Mouse (Mus musculus) heart, postnatal 4 days (tissue): ENCODE measurements at regions not wholly inside any gene's neighbourhood (a gene's known extent, or its start where the extent isn't known, plus 50 kb on each side); places are given as distances from the start of the nearest gene placed in this dataset.

ENCODE experiments used
- DNase-seq: peaks from one replicate; pipeline ENCODE4 v3.0.0; 2021

DNA sequence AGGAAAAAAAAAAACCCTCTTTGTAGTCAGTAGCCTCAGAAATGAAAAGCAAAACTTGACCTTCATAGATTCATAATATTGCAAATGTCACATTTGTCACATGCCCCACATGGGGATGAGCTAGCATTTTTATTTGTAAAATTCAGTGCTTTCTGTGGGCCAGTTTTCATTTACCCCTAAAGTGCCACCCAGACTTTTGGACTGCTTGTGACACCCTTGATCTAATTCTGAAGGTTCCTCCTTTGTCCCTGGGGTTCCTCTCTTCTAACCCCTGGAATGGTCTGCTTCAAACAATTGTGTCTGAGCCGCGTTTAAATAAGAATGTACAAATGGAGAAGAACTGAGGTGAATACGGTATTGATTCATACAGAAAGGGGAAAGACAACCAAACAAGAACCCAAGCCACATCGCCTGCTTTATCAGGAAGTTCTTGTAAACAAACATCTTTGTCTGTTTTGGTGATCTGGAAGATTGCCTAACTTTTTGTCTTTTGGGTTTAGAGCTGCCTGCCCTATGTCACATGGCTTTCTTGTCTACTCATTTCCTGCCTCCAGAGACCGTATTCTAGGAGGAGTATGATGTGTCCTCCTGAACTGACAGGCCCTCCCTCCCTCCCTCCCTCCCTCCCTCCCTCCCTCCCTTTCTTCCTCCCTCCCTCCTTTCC is 203.1 kb upstream of the Gm9833 start:
- no peak for DNase-seq

DNA sequence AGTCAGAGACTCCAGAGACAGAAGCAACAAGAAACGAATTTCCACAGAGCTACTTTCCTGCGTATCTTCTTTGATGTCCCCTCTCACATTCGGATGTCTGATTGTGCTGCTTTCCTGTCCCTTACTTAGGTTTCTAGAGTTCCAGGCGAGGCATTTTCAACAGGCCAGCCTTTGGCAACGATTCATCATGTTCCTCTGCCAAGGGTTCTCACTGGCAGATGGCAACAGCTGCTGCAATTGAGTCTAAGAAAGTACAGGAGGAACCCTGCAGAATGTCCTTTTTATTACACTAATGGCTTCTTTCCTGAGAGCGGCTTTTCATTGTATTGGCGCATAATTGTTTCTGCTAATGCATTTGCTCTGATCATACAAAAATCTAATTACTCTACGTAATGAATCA is 202.3 kb upstream of the Gm9833 start:
- peak; percentile 71 for DNase-seq

DNA sequence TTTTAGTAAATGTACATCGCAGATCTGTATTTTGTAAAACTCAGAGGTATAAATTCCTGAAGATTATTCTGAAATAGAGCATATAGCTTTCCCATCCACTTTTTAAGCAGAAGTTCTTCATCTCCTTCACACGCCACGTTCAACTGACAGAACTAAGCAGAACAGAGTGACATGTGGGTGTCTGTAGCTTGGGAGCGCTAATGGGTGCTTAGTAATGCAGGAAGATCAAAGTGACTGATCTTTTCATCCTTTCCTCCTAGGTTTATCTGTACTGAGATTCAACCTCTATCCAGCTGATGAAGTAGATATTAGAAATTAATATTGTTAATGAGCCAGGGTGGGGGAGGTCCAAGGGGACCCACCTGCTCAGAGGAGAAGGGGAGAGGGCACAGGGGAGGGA is 201.8 kb upstream of the Gm9833 start:
- DNase-seq, result no peak

DNA sequence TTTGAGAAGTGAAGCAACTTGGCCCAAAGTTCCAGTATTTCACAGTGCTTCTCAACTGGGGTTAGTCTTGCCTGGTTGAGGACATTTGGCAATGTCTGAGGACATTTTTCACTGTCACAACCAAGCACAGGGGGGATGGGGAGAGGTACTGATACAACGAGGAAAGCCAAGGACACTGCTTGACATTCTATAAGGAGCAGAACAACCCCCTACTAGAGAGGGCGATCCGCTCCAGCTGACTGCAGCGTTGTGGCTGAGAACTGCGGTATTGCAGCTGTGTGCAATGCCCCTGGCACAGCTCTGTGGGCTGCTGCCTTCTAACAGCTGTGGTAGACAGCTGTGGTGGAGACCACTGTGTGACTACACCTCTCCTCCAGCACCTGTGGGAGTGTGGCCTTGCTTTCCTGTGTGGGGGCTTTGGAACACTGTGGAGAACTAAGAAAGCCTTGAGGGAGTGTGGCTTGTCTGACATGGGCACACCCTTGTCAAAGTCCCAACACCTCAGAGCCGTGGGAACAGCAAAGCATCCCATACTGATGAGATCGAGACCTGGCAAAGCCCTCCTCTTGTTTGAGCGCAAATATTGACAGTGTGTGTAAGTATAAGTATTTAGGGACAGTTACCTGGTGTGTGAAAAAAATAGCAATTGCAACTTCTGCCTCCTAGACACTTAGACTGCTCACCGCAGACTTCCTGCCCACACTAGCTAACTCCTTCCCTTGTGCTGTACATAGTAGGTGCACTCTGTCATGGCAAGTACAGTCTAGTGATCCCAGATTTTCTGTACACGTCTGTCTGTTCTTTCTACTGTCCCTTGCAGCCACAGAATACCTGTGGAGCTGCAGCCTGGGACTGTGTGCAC is 200.9 kb upstream of the Gm9833 start:
- no peak for DNase-seq

DNA sequence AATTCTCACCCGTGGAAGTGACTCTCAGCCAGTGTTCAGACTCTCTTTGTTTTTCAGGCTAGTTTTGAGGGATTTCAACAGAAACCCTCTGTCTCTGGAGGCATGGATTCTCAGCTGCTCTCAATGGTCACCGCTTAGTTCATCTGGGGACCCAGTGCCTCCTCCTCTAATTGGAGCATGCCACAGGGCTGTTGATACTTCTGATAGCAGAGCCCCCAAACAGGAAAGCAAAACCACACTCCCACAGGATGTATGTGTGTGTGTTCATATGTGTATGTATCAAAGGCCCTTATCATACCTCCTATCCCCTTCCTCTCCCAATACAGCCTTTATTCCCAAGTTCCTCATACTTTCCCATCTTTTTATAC is 200.3 kb upstream of the Gm9833 start:
- no peak for DNase-seq

DNA sequence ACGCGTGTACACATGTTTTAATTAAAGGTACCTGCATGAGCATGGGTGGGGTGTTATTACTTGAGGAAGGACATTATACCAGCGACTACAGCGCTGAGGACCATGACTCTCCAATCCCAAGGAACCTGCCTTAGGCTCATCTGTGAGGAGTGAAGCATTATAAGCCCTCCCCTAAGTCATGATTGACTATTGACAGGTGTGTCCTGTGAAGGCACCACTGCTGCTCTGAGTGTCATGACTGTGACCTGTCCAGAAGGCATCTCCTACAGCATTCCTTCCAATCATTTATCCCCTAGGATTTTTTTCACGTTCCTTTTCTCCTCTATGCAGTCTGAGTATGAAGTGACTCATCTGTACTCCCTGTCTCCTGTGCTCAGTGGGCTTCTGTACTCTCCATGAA is 199.9 kb upstream of the Gm9833 start:
- no peak for DNase-seq

DNA sequence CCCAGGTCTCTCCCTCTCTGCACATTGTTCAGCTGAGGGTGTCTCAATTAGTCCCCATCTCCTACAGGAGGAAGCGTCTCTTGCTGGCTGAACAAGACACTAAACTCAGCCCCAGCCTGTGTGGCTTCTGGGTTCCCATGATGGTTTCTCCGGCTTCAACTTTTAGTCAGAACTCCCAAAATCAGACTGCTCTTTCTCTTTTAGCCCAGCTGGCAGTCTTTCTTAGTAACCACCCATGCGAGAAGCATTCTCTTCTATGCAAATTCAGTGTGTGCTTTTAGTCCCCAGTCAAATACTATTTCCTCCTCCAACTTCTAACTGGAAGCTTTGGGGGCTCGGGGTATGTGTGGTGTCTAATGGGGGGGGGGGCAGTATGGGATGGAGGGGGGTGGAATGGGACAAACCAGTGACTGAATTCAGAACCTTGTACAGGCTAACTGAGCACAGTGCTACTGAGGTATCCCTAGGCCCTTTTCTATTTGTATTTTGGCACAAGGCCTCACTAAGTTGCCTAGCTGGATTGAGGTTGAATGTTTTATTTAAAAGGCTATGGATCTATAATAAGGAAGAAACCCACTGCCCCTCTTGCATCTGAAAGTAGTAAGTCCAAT is 194.9 kb upstream of the Gm9833 start:
- DNase-seq, result no peak

DNA sequence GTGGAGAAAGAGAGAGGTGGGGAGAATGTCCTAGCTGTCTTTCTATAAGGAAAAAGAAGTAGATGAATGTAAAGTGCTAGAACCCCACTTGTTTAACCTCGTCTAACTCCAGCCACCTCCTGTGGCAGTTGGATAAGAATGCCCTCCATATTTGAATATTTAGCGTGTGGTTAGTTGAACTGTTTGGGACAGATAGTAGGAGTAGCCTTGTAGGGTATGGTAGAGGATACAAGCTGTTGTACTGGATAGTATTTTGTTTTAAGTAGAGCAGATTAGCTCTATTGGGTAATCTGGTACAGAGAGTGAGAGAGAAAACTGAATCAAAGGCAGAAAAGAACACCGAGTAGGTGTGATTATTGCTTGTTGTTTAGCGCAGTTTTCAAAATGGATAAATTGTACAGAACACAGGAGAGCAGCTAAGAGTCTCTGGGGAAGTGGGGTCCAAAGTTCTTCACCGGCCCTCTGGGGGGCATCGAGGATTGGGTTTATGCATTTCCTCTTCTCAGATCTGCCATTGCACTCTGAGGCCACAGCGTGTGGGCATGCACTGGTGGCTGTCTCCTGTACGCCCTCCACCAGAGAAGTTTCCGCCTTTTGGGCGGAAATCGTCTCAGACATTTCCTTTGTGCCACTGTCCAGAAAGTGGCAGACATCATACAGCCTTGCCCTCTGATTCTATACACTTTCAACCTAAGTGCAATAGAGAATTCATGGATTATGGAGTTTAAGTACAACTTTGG is 192.3 kb upstream of the Gm9833 start:
- DNase-seq, result no peak

DNA sequence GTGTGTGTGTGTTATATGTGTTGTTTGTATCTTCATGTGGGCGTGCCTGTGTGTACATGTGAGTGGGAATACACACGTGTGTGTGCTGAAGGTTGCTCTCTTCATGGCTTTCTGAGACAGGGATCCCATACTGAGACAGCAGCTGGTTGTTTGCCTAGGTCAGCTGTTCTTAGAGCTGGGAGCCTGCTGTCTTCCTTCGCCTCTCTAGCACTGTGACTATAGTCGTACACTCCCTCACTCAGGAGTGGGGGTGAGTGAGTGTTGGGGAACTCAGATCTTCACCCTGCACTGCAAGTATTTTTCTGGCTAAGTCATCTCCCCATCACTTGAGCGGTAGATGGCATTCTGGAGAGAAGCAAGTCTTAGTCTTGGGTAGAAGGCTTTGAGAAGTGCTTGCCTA is 191.6 kb upstream of the Gm9833 start:
- DNase-seq, result no peak

DNA sequence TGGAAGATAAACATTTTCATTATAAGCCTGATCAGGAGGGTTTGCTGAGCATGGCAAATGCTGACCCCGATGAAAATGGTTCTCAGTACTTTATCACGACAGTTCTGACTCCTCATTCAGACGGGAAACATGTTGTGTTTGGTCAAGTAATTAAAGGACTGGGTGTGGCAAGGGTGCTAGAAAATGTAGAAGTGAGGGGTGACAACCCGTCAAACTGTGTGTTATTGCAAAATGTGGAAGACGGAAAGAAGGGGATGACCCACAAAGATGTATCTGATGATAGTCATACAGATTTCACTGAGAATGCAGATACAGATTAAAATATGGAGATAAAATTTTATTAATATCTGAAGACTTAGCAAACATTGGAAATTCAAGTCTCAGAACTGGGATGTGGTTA is 186.2 kb upstream of the Gm9833 start:
- no peak for DNase-seq

DNA sequence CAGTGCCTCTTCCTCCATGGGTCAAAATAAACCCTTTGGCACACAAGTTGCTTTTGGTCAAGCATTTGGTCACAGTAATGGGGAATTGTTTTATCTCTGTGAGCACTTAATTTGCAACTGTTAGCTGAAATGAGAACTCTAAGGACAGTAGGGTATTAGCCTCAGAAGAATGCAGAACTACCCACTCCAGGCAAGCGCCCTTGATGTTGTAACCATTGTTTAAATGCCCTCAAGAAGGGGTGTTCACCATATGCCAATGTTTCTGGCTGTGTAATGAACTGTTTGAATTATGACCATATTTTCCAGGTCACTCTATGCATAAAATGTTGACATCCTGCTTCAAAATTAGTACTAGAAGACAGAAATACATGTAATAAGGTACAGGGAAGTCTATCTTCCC is 174.6 kb upstream of the Gm9833 start:
- no peak for DNase-seq

DNA sequence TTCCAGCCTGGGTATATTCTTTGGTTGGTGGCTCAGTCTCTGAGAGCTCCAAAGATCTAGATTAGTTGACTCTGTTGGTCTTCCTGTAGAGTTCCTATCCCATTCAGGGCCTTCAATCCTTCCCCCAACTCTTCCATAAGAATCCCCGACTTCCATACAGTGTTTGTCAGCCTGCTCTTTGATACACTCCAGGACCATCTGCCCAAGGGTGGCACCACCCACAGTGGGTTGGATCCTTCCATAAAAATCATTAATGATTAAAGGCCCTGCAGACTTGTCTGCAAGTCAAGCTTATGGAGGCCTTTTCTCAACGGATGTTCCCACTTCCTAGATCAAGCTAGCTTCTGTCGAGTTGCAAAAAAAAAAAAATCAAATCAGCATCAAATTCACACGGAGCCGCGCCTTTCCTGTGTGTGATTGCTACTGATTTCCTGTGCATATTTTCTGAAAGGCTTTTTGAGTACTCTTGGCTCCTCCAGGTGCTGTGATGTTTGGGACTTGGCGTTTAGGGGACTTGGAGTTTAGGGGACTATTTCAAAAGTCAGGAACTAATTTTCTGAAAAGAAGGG is 171.3 kb upstream of the Gm9833 start:
- no peak for DNase-seq

DNA sequence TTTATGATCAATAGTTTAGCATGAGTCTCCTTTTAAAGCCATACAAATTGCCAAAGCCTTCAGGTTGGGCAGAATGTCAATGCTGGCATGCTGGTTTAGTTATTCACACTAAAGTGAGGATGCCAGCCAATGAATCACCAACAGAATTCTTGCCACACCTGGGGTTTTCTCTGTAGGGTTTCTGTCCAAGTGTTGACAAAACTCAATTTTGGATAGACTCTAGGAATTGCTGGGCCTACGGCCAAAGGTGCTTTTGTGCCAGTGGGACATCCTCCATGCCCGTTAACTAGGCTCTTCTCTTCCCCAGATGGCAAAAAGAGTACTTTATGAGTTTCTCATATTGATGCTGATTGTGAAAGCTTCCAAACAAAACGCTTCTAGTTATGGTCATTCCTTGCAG is 167.6 kb upstream of the Gm9833 start:
- DNase-seq, result no peak

DNA sequence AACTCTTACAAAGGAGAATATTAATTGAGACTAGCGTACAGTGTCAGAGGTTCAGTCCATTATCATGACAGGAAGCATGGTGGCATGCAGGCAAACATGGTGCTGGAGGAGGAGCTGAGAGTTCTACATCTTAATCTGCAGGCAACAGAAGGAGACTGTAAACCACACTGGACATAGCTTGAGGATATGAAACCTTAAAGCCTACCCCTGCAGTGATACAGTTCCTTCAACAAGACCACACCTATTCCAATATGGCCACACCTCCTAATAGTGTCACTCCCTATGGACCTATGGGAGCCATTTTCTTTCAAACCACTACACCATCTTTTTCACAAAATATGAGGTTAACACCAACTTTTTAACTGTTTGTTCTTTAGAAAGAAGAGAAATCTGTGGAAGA is 166.2 kb upstream of the Gm9833 start:
- no peak for DNase-seq

DNA sequence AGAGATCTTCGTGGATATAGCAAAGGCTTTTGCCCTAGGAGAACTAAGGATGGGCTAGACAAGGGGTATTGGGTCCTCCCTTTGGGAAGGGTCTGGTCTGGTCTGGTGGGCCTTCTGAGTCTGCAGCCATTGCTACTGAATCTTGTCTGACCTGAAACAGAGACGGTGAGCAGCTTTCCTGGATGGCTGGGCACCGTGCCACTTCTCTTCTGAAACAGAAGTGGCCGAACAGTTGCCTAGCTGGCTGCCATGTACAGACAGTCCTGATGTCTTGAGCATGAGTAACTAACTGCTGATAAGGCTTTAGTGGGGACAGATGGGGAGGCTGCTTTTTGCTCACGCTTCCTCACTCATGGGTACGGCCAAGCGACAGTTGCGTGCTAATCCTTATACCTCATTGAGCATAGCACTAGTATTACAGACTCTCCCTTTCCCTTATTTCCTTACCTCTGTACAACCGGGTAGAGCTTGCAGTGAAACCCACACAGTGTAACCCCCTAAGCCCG is 165.3 kb upstream of the Gm9833 start:
- DNase-seq, result no peak

DNA sequence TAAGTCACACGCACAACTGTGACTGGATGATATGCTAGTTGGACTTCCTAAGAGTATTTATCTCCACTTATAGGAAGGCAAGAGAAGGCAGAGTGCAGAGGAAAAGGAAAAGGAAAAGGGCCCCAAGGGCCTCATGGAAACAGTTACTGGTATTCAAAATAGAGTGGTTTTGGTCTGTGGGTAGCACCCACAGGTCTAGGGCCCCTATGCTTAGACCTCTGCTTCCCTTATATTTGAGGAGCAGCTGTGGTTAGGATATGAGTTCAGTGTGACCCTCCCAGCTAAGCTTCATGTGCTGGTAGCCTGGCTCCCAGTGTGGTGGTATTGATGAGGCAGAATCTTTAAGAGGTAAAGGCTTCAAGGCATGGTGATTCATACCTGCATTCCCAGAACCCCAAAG is 163.3 kb upstream of the Gm9833 start:
- DNase-seq, result no peak

DNA sequence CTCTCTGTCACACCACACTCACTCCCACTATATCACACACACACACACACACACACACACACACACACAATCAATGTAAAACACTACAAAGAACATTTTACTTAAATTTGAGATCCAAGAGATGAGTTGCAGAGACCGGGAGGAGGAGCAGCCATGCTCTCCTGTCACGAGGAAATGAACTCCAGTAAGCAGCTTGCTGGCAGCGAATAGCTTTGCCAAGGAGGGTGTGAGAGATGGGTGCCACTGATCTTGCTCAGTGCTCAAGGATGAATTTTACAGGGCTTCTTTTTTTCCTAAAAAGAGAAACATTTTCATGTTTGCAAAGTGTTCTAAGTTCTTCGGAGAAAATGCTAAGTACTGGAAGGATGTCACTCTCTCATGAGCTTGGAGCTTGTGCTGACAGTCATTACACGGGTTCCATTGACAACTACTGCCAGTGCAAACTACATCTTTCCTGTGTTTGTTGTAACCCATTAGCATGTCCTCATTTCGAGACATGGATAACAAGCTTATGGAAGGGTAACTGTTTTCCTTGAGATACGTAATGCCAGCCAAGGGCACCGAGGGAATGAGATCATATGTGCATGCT is 151.0 kb upstream of the Gm9833 start:
- DNase-seq, result no peak

DNA sequence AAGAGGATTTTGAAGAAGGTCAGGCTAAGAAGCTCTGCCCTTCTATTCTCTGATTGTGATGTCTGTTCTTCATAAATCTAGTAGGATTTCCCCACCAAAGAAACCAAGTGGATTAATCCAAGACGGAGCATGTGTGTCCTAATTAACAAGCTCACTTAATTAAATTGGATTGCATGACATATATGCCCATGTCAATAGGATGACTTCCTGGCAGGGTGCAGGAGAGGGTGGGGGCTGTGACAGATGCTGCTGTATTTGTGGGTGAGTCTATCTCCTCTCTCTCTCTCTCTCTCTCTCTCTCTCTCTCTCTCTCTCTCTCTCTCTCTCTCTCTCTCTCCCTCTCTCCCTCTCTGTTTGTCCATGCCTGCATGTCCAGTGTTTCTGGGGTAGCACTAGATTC is 149.3 kb upstream of the Gm9833 start:
- DNase-seq, result no peak

DNA sequence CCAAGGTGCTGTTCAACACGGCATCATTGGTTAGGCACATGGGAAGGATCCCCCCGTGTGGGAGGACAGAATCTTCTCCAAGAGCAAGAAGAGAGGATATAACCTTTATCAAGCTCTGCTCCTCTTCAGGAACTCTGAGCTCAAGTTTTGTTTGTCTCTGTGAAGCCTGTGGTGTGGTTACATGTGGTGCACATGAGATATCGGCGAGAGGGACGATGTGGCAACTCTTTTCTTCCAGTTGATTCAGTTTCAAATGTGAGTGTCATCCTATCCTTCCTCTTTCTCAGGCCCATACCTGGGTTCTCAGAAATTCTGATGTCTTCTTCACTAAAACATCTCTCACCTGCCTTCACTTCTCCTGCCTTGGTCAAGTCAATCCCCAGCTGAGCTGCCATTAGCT is 145.3 kb upstream of the Gm9833 start:
- no peak for DNase-seq

DNA sequence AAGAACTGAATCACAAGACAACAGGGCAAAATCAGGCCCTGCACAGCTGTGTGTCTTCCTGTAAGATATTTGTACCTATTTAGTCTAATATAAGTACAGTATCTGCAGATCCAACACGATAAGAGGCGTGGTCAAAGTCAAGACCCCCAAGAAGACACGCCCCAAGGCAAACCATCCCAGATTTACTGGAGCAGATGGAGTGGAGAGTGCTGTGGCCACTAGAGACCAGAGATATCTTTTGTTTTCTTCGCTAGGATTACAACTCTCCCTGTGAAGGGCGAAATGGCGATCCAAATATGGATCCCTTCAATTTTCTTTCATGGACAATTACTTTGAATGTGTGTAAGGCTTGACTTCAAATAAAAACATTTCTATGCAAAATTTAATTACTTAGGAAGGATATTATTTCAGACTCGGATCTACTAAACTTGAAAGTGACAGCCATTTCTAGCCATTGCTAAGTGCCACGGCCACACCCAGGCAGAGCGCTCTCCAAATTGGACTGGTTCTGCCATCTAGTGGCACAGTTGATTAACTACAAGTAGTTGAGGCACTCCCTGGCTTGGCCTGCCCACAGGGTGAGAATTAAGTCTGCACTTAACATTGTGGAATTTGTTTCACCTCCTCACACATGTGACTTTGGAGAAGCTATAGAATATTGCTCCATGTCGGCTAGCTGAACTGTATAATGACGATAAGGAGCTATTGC is 140.4 kb upstream of the Gm9833 start:
- peak; percentile 82 for DNase-seq

DNA sequence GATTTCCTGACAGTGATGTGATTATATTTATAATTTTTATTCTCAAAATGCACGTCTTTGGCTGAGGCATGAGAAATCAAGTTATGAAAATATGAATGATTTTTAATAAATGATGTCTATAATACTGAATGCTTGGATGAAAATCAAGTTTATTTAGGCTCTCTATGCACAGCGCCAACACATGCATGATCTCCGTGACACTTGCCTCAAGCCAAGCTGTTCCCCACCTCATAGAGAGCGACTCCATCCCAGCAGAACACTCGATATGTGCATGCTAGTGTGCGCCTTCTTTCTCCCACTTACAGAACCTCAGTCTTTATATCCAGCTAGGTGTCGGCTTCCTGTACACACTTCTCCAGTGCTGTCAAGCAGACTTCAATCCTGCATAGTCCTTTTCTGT is 139.8 kb upstream of the Gm9833 start:
- no peak for DNase-seq

DNA sequence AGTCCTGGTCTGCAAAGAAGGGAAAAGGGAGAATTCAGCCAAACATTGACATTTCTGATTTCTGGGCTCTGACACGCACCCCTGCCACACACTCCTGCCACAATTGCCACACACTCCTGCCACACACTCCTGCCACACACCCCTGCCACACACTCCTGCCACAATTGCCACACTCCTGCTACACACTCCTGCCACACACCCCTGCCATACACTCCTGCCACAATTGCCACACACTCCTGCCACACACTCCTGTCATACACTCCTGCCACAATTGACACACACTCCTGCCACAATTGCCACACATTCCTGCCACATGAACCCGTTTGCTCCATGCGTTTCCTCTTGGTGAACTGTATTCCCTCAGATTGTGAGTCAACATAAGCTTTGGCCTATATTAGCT is 130.0 kb upstream of the Gm9833 start:
- no peak for DNase-seq
